ENCODE assay signal across 8 mouse cellular contexts in genomic region chr2:163048125-163048524, GRCm38 (mm10). TPM values are rescaled to one million over a fixed set of nuclear protein-coding genes. Genes with fewer than 3 reads are reported as not detected.
DNase-seq lines count a peak whose midpoint lies in the region; ATAC-seq lines count a peak whose summit lies in the region.

No protein-coding gene starts in this region.

- no peaks in the 10 kb centered on the region for H3K27me3 ChIP-seq in megakaryocyte, embryonic 14.5 days (replicated peaks)

- peaks cover 78% of the 10 kb centered on the region for H3K36me3 ChIP-seq in megakaryocyte, embryonic 14.5 days (replicated peaks; ENCODE audit: low read length)

- peaks cover 15% of the 10 kb centered on the region for H3K4me1 ChIP-seq in megakaryocyte, embryonic 14.5 days

- no peaks in the 10 kb centered on the region for H3K9me3 ChIP-seq in megakaryocyte, embryonic 14.5 days

- H3K4me3 ChIP-seq in megakaryocyte, embryonic 14.5 days (replicated peaks), result peak overlapping the region; percentile 16

- peak; percentile 82 for ATAC-seq in inflammation-experienced regulatory T-cells, adult 6 months

- peak; percentile 79 for DNase-seq in adrenal gland, adult 2 months
- DNase-seq in embryo, embryonic 10.5 days (ENCODE audit: low spot score), result peak; percentile 80
- DNase-seq in gastrocnemius, postnatal 14 days, result peak; percentile 77
- peak; percentile 20 to 54 for DNase-seq in left cerebral cortex, adult 8-10 months (ENCODE audit: low spot score in 2 of 2)
- peak; percentile 75 to 84 for DNase-seq in right cerebral cortex, postnatal 10 days (ENCODE audit: low spot score in 2 of 2)
- DNase-seq in yolk sac, embryonic 10.5 days (ENCODE audit: low spot score), result peak; percentile 68

- intact Hi-C loops in gastrocnemius, postnatal 14 days (cut with DNase I; ENCODE audit: low total_unique reads), result no loop called here

RNA-seq across cellular contexts. Expression of gene Mybl2, which starts 6.4 kb away (rescaled TPM):
- 1 to 10 TPM; 1.3 to 2.2 TPM for total RNA-seq in adrenal gland, adult 2 months (2021)
- polyA plus RNA-seq in adrenal gland, adult 2 months (2012; rRNA removed), result 1.2 and 1.9 TPM in 2 replicates
- total RNA-seq in gastrocnemius, postnatal 14 days (2021), result 1 to 10 TPM; 1.3 to 2.5 TPM
- 10 to 100 TPM in 1 of 3 experiments, 1 to 10 TPM in 1, under 1 TPM in 1; 0.81 to 10.1 (median 3.4) TPM for polyA plus RNA-seq in inflammation-experienced regulatory T-cells, adult 6 months (2017; shearing (Covaris generic))
- total RNA-seq in left cerebral cortex, adult 8-10 months (2022), result 1 to 10 TPM in 3 of 4 experiments, under 1 TPM in 1; 0.64 to 2.1 (median 1.4) TPM
- 12.5 and 23.5 TPM in 2 replicates for polyA plus RNA-seq in megakaryocyte, embryonic 14.5 days (2012; ENCODE audit: insufficient read depth, low replicate concordance)

RNA-seq across cellular contexts. Expression of gene Ift52, which starts 31.0 kb away (rescaled TPM):
- 10 to 100 TPM; 44.5 to 55.8 TPM for total RNA-seq in adrenal gland, adult 2 months (2021)
- polyA plus RNA-seq in adrenal gland, adult 2 months (2012; rRNA removed), result 19.4 and 25.9 TPM in 2 replicates
- total RNA-seq in gastrocnemius, postnatal 14 days (2021), result 10 to 100 TPM; 11.1 to 11.3 TPM
- polyA plus RNA-seq in inflammation-experienced regulatory T-cells, adult 6 months (2017; shearing (Covaris generic)), result 10 to 100 TPM; 60.8 to 67.3 (median 61.3) TPM
- total RNA-seq in left cerebral cortex, adult 8-10 months (2022), result 10 to 100 TPM; 43.3 to 45.9 (median 44.7) TPM
- polyA plus RNA-seq in megakaryocyte, embryonic 14.5 days (2012; ENCODE audit: insufficient read depth, low replicate concordance), result 3.2 TPM in 1 of 2 replicates, not detected in the other

RNA-seq across cellular contexts. Expression of gene Gtsf1l, which starts 39.5 kb away (rescaled TPM):
- total RNA-seq in adrenal gland, adult 2 months (2021), result not detected
- polyA plus RNA-seq in adrenal gland, adult 2 months (2012; rRNA removed), result not detected in 2 replicates
- not detected for total RNA-seq in gastrocnemius, postnatal 14 days (2021)
- polyA plus RNA-seq in inflammation-experienced regulatory T-cells, adult 6 months (2017; shearing (Covaris generic)), result not detected
- total RNA-seq in left cerebral cortex, adult 8-10 months (2022), result not detected
- polyA plus RNA-seq in megakaryocyte, embryonic 14.5 days (2012; ENCODE audit: insufficient read depth, low replicate concordance), result not detected in 2 replicates

Comparison
In these comparisons a context has a peak if more than half of its experiments do, and no peak if none do; other contexts are left out.
1. Peak in every context shown above with its lines: DNase-seq, ATAC-seq and H3K4me3 ChIP-seq.